Mouse (Mus musculus) heart, postnatal 25 days (tissue): ENCODE measurements at regions not wholly inside any gene's neighbourhood (a gene's known extent, or its start where the extent isn't known, plus 50 kb on each side); places are given as distances from the start of the nearest gene placed in this dataset.

Experiments
- DNase-seq: peaks from one replicate; pipeline ENCODE4 v3.0.0; 2022; ENCODE audit warnings: low spot score
- intact Hi-C: fragments of 180-260 bp; cut with DNase I; formaldehyde crosslinking; loops from one replicate; pipeline ENCODE4 v1.15.1; 2025

- intact Hi-C loops, result no loop called here
- DNase-seq, result no peak
Observed at GRCm38 (mm10) chr11:63376991-63377390, 248.2 kb downstream of the Pmp22 start.

- no peak for DNase-seq
Observed at GRCm38 (mm10) chr11:63388247-63388646, 259.5 kb downstream of the Pmp22 start.

GRCm38 (mm10) chr11:63391478-63391877 lies 262.7 kb downstream of the Pmp22 start:
- intact Hi-C loops, result loop anchor here (5.0 kb wide), 1 partner anchor 129 kb away; no protein-coding TSS in a partner anchor

More at GRCm38 (mm10) chr11:63388247-63388646, 259.5 kb downstream of the Pmp22 start:
- intact Hi-C loops, result no loop called here

GRCm38 (mm10) chr11:63392378-63392777 lies 263.6 kb downstream of the Pmp22 start:
- DNase-seq, result no peak
- intact Hi-C loops, result loop anchor here (2.0 to 5.0 kb wide), 2 partner anchors 130 to 182 kb away; no protein-coding TSS in a partner anchor

More at GRCm38 (mm10) chr11:63391478-63391877, 262.7 kb downstream of the Pmp22 start:
- DNase-seq, result no peak

- no peak for DNase-seq
- intact Hi-C loops, result loop anchor here (5.0 kb wide), 1 partner anchor 132 kb away; no protein-coding TSS in a partner anchor
Observed at GRCm38 (mm10) chr11:63394201-63394600, 265.4 kb downstream of the Pmp22 start.

- intact Hi-C loops, result no loop called here
Observed at GRCm38 (mm10) chr11:63396386-63396785, 267.6 kb downstream of the Pmp22 start.

GRCm38 (mm10) chr11:63402741-63403140 lies 274.0 kb downstream of the Pmp22 start:
- DNase-seq, result no peak
- intact Hi-C loops, result loop anchor here (5.0 to 10.0 kb wide), 5 partner anchors 512 to 1562 kb away; no protein-coding TSS in a partner anchor

More at GRCm38 (mm10) chr11:63396386-63396785, 267.6 kb downstream of the Pmp22 start:
- no peak for DNase-seq

GRCm38 (mm10) chr11:63404719-63405118 lies 275.9 kb downstream of the Pmp22 start:
- peak; percentile 3 for DNase-seq

GRCm38 (mm10) chr11:63409431-63409830 lies 280.6 kb downstream of the Pmp22 start:
- intact Hi-C loops, result loop anchor here (10.0 kb wide), 3 partner anchors 505 to 1555 kb away; no protein-coding TSS in a partner anchor
- DNase-seq, result no peak

More at GRCm38 (mm10) chr11:63404719-63405118, 275.9 kb downstream of the Pmp22 start:
- intact Hi-C loops, result loop anchor here (5.0 to 10.0 kb wide), 5 partner anchors 510 to 1560 kb away; no protein-coding TSS in a partner anchor

GRCm38 (mm10) chr11:63410921-63411320 lies 282.1 kb downstream of the Pmp22 start:
- intact Hi-C loops, result no loop called here
- DNase-seq, result no peak

GRCm38 (mm10) chr11:63412364-63412991 lies 283.7 kb downstream of the Pmp22 start:
- intact Hi-C loops, result no loop called here

GRCm38 (mm10) chr11:63413106-63413505 lies 284.3 kb downstream of the Pmp22 start:
- intact Hi-C loops, result no loop called here
- no peak for DNase-seq

More at GRCm38 (mm10) chr11:63412364-63412991, 283.7 kb downstream of the Pmp22 start:
- no peak for DNase-seq

- intact Hi-C loops, result no loop called here
Observed at GRCm38 (mm10) chr11:63413621-63414020, 284.8 kb downstream of the Pmp22 start.

GRCm38 (mm10) chr11:63418042-63418776 lies 289.4 kb downstream of the Pmp22 start:
- no peak for DNase-seq
- intact Hi-C loops, result no loop called here

More at GRCm38 (mm10) chr11:63413621-63414020, 284.8 kb downstream of the Pmp22 start:
- no peak for DNase-seq

- DNase-seq, result no peak
Observed at GRCm38 (mm10) chr11:63420341-63420740, 291.6 kb downstream of the Pmp22 start.

GRCm38 (mm10) chr11:63422069-63422468 lies 293.3 kb downstream of the Pmp22 start:
- no peak for DNase-seq
- intact Hi-C loops, result no loop called here

More at GRCm38 (mm10) chr11:63420341-63420740, 291.6 kb downstream of the Pmp22 start:
- intact Hi-C loops, result no loop called here

GRCm38 (mm10) chr11:63424319-63424718 lies 295.5 kb downstream of the Pmp22 start:
- intact Hi-C loops, result no loop called here

GRCm38 (mm10) chr11:63425741-63426140 lies 297.0 kb downstream of the Pmp22 start:
- intact Hi-C loops, result no loop called here
- no peak for DNase-seq

More at GRCm38 (mm10) chr11:63424319-63424718, 295.5 kb downstream of the Pmp22 start:
- no peak for DNase-seq

- DNase-seq, result no peak
- intact Hi-C loops, result no loop called here
Observed at GRCm38 (mm10) chr11:63453786-63454185, 325.0 kb downstream of the Pmp22 start.

GRCm38 (mm10) chr11:63454910-63455531 lies 326.2 kb downstream of the Pmp22 start:
- intact Hi-C loops, result no loop called here
- no peak for DNase-seq
